Mouse (Mus musculus) heart, adult 11 months (tissue): Measurements from ENCODE around the gene Olfr1137.

Source experiments
- DNase-seq: peaks from one replicate; pipeline ENCODE4 v3.0.0; 2022

Olfr1137 gene

DNA sequence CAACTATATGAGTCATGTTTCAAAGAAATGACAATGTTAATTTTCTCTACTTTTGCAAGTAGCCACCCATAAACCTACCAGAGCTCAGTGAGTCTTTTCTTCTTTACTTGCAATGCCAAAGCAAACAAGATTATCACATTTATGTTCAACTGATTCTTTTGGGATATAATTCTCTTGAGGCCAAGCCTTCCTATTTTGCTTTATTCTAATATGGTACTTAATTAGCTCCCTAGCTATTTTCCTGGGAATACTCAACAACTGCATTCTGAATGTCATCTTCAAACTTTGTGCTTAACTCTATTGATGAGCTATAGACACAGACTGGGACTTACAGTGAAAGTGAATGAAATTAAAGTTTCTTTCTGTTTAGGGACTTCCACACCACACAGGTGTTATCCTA, at the start of gene Olfr1137:
Gene Olfr1137 (minus strand): TSS at position 101 of the 400 bp plus-strand sequence.
- DNase-seq, result no peak

DNA sequence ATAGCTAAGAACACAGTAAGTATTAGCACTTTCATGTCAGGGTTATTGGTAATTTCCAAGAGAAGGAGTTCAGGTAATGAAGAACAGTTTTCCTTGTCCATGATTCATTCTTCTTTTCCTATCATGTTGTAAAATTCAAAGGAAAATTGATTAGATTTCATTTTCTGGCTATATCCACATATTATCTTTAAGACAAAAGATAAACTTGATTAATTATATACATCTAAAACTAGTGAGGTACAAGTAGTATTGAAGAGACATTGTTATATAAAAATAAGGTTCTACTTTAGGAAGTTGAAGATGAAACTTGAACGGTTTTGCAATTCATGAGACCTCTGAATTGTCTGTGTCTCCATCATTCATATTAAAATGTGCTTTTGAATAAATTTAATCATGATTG, 40.9 kb upstream of the Olfr1137 start, which contains the start of gene Olfr1141:
Gene Olfr1141 (minus strand): TSS at position 101 of the 400 bp plus-strand sequence.
- DNase-seq, result no peak

DNA sequence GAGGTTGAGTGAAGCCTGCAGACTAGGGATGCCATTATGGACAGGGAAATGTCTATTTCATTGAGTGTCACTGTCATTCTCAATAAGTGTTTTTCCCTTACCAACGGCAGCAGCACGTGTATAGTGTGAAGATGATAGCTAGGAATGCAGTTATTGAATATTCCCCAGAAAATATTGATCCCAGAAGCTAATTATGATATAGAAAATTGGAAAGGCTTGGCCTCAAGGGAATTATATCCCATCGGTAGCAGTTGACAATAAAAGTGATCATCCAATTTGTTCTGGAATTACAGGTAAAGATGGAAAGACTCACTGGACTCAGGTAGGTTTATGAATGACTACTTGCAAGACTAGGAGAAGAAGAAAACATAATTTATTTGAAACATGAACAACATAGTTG, 30.5 kb upstream of the Olfr1137 start, which contains the start of gene Olfr1140:
Gene Olfr1140 (plus strand): TSS at position 301 of the 400 bp plus-strand sequence.
- no peak for DNase-seq

DNA sequence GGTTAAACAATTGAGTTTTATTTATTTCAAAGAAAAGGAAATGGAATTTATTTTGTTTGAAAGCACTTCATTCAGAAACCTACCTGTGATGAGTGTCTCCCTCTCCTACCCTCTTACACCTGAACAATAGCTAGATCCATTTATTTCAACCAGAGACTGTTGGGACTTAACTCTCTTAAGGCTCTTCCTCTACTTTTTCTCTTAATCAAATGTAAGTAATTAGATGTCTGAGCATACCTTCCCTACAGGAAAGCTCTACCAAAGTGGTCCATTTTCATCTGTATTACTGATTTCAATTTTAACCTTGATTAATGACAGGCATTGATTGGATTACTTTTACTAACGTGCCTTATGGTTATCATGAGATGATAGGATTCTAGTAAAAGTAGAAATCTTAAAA, 26.9 kb upstream of the Olfr1137 start, which contains the start of gene Olfr1138:
Gene Olfr1138 (minus strand): TSS at position 101 of the 400 bp plus-strand sequence.
- no peak for DNase-seq

DNA sequence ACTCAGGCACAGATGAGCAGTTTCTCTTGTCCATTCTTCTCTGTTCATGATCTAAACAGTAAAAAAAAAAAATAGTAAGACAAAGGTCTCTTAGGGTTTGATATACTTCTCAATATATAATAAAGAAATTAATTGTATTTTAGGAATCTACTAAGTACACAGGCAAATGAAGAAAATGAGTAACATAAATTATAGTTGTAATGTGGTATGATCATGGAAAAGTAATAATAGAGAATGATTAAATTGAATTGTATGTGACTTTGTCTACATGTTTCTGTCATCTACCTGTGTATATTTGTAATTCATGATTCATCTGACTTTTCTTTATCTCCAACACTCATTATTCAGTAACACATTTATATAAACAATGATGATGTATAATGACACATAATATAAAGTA, 19.1 kb downstream of the Olfr1137 start, which contains the start of gene Olfr1136:
Gene Olfr1136 (minus strand): TSS at position 101 of the 400 bp plus-strand sequence.
- DNase-seq, result no peak

DNA sequence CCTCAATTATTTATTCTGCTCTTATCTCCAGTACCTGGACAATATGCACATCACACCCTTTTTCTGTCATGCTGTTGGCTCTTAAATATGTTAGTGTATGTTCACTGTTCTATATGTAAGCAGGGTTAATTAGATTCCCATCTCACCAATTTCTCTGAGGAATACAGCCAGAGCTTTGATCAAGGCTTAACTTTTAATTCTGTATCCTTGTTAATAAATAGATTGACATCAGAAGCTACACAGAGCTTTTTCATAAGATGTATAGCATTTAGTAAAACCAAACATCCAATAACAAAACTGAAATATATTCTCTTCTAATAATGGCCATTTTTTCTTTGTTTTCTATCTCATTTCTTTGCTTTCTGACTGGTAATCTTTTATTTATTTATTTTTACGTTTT, 39.4 kb downstream of the Olfr1137 start, which contains the start of gene Olfr1135:
Gene Olfr1135 (minus strand): TSS at position 101 of the 400 bp plus-strand sequence.
- no peak for DNase-seq
